In genomic region chr5:105876068-105876924, GRCm38 (mm10) we compare ENCODE assay signal across 1 mouse cellular context.
A peak's percentile ranks its signal among the peaks of the same experiment; 100 is the strongest.
TF ChIP-seq lines count a peak whose summit lies in the region.

Zfp326 (plus strand) TSS chr5:105876565.

TF ChIP-seq in CH12.LX, 34 proteins besides CTCF, POLR2A, EP300 and RAD21 (continued from another document):
- TF ChIP-seq ZKSCAN1 (IDR thresholded peaks at IDR 0.05; ENCODE audit: borderline replicate concordance, low read depth, low read length) (no peak), MXI1 (IDR thresholded peaks at IDR 0.05; ENCODE audit: low read depth, low read length) (no peak), SMC3 (IDR thresholded peaks at IDR 0.05; ENCODE audit: low read depth, low read length) (no peak), UBTF (IDR thresholded peaks at IDR 0.05; ENCODE audit: low read depth, low read length) (no peak), PAX5 (IDR thresholded peaks at IDR 0.05; ENCODE audit: low read length) (no peak), CHD1 (IDR thresholded peaks at IDR 0.05; ENCODE audit: low read depth, low read length) (no peak), HCFC1 (IDR thresholded peaks at IDR 0.05; ENCODE audit: low read depth, low read length) (peak; percentile 51), USF1 (IDR thresholded peaks at IDR 0.05; ENCODE audit: low read depth, low read length) (no peak), MAFK (IDR thresholded peaks at IDR 0.05; ENCODE audit: insufficient replicate concordance, low read length) (no peak), JUND (conservative IDR thresholded peaks at IDR 0.05; ENCODE audit: low read depth, low read length) (no peak), SIN3A (IDR thresholded peaks at IDR 0.05; ENCODE audit: low read length) (peak; percentile 19; the same call in 1 of the 2 replicates), USF2 (conservative IDR thresholded peaks at IDR 0.05; ENCODE audit: low read depth, low read length) (no peak), NRF1 (IDR thresholded peaks at IDR 0.05; ENCODE audit: low read depth, low read length) (no peak), MEF2A (IDR thresholded peaks at IDR 0.05; ENCODE audit: borderline replicate concordance, low read depth, low read length) (no peak), IRF4 (IDR thresholded peaks at IDR 0.05; ENCODE audit: low read depth, low read length) (peak; percentile 23; the same call in 1 of the 2 replicates), ZNF384 (IDR thresholded peaks at IDR 0.05; ENCODE audit: low read depth, low read length) (peak; percentile 32; the same call in 1 of the 2 replicates), NELFE (IDR thresholded peaks at IDR 0.05; ENCODE audit: low read depth, low read length) (peak; percentile 87), ELF1 (IDR thresholded peaks at IDR 0.05; ENCODE audit: low read depth, low read length) (peak; percentile 62), MAZ (IDR thresholded peaks at IDR 0.05; ENCODE audit: low read depth, low read length) (no peak), CHD2 (IDR thresholded peaks at IDR 0.05; ENCODE audit: low read length) (0 out of 2 replicates have a peak, but pooled peaks have one; percentile 35), KAT2A (IDR thresholded peaks at IDR 0.05; ENCODE audit: insufficient replicate concordance, low read length) (no peak), RCOR1 (conservative IDR thresholded peaks at IDR 0.05; ENCODE audit: low read depth, low read length) (no peak), TBP (conservative IDR thresholded peaks at IDR 0.05; ENCODE audit: low read depth, low read length) (no peak), GABPA (IDR thresholded peaks at IDR 0.05; ENCODE audit: insufficient replicate concordance, low read depth, low read length) (no peak), JUN (IDR thresholded peaks at IDR 0.05; ENCODE audit: insufficient read depth, low read depth, low read length) (no peak), E2F4 (IDR thresholded peaks at IDR 0.05; ENCODE audit: insufficient replicate concordance, low read depth, low read length) (no peak)
